Mouse (Mus musculus) CH12.LX (cell line): ENCODE results near the gene Ildr1.
A peak's percentile ranks its signal among the peaks of the same experiment; 100 is the strongest.

ENCODE experiments used
- CHD2 ChIP-seq: IDR thresholded peaks from 2 replicates; pipeline ENCODE4 v1.6.1; 2011; ENCODE audit warnings: low read length, improper control_type of control experiment
- CTCF ChIP-seq, 2 experiments: IDR thresholded peaks in 1 of 2; conservative IDR thresholded peaks in 1 of 2; 2 replicates each; pipeline ENCODE4 v1.5.1; 2011 to 2012; ENCODE audit warnings: low read depth in 2 of 2, low read length in 2 of 2, improper control_type of control experiment in 1 of 2, inconsistent platforms in 1 of 2, mild to moderate bottlenecking in 1 of 2, moderate library complexity in 1 of 2
- EP300 ChIP-seq: IDR thresholded peaks from 2 replicates; pipeline ENCODE4 v1.6.1; 2011; ENCODE audit warnings: low read length, improper control_type of control experiment
- HCFC1 ChIP-seq: IDR thresholded peaks from 2 replicates; pipeline ENCODE4 v1.6.1; 2012; ENCODE audit warnings: low read depth, mild to moderate bottlenecking, inconsistent platforms, low read length, improper control_type of control experiment
- MAZ ChIP-seq: IDR thresholded peaks from 2 replicates; pipeline ENCODE4 v1.6.1; 2012; ENCODE audit warnings: low read depth, mild to moderate bottlenecking, inconsistent platforms, low read length, improper control_type of control experiment, moderate library complexity

- peak; percentile 42; the same call in 1 of the 2 replicates for TF ChIP-seq EP300
- TF ChIP-seq CHD2: no peak
- TF ChIP-seq MAZ: no peak
- no peak for TF ChIP-seq CTCF (conservative IDR thresholded peaks at IDR 0.05 in 1 of 2, IDR thresholded peaks at IDR 0.05 in 1 of 2; ENCODE audit: low read depth in 2 of 2, low read length in 2 of 2)
- no peak for TF ChIP-seq HCFC1
Measured at GRCm38 (mm10) chr16:36688076-36688475, 5.7 kb upstream of the Ildr1 start.
